Mouse (Mus musculus) heart, adult 18-20 months (tissue): Measurements from ENCODE around the gene Bcor. TPM values are rescaled to one million over a fixed set of nuclear protein-coding genes. Genes with fewer than 3 reads are reported as not detected.
A peak's percentile ranks its signal among the peaks of the same experiment; 100 is the strongest.

ENCODE experiments used
- DNase-seq, 2 experiments: peaks; one replicate each; pipeline ENCODE4 v3.0.0; 2021 to 2022; ENCODE audit warnings: mixed read lengths in 1 of 2
- long read RNA-seq, 2 experiments: library from polyadenylated mRNA; stranded (forward); transcript quantifications; one replicate each; pipeline ENCODE4 v2.0.0; 2021
- total RNA-seq, 2 experiments: library from RNA; stranded (reverse); gene quantifications; 2 replicates each; pipeline ENCODE4 v1.2.3; 2021

The Bcor gene
- total RNA-seq = 10 to 100 TPM; 16.7 to 20.5 TPM
- long read RNA-seq, experiment 1, partial matches to known transcripts = 9 of 18 reads
- long read RNA-seq, experiment 1, other reads (novel, unspliced or antisense) = 9 of 18 reads
- long read RNA-seq, experiment 2, partial matches to known transcripts = 1 of 2 reads
- long read RNA-seq, experiment 2, other reads (novel, unspliced or antisense) = 1 of 2 reads

DNA sequence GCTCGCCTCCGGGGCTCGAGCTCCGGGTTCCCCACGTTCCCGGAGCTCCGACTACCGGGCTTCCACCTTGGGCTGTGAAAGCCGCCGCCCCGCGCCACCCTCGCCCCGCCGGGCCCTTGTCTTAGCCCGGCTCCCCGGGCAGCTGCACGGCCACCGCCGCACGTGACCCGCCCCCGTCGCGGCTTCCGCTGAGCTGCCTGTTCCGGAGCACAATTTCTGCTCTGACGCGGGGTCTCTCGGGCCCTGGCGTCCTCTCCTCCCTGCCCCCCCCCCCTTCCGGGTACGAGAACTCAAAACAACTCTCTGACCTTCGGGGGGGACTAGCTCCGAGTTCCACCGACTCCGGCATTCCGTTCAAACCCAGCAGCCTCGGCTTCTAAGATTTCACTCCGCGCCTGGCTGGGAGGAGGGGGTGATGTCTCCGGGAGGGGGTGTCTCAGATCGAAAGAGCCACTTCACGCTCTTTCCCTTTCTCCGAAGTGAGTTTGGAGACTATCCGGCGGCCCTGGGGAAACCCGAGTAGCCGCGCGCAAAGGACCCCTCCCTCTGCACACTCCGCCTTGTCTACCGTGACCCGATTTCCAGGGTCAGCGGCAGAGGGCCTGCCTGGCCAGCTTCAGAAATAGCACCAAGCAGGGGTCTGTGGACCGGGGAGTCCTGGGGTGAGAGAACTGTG is at the start of gene Bcor:
Gene Bcor, minus strand, starts transcription at position 375 of the 676 bp plus-strand sequence.
- peak; percentile 72 to 84 for DNase-seq

- DNase-seq = no peak
Measured at GRCm38 (mm10) chrX:12202951-12203350, 42.8 kb upstream of the Bcor start.

DNA sequence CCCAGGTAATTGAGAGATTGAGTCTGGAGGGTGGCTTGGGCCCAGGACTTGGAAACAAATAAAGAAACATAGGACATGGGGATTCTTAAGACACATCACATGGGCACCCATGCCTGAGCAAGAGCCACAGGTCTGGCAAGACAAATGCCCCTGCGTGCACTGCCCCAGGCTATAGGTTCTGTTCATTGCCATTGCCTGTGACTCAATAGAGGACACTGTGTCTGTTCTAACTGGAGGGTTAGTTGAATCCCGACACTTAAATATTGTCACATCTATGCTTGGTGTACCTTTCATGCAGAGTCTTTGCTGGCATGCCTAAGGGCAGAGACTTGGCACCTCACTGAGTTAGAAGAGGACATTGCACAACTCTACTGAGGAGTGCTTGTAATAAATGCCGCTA is 41.0 kb upstream of the Bcor start:
- DNase-seq = no peak

GRCm38 (mm10) chrX:12195234-12195919 is 35.2 kb upstream of the Bcor start:
- peak in 1 of 2 experiments; percentile 41 for DNase-seq

- peak in 1 of 2 experiments; percentile 24 for DNase-seq
Measured at GRCm38 (mm10) chrX:12192343-12192742, 32.2 kb upstream of the Bcor start.

- DNase-seq = peak in 1 of 2 experiments; percentile 35
Measured at GRCm38 (mm10) chrX:12189511-12189910, 29.4 kb upstream of the Bcor start.

- no peak for DNase-seq
Measured at GRCm38 (mm10) chrX:12175198-12175960, 15.2 kb upstream of the Bcor start.

GRCm38 (mm10) chrX:12170128-12170527 is 10.0 kb upstream of the Bcor start:
- DNase-seq = no peak

DNA sequence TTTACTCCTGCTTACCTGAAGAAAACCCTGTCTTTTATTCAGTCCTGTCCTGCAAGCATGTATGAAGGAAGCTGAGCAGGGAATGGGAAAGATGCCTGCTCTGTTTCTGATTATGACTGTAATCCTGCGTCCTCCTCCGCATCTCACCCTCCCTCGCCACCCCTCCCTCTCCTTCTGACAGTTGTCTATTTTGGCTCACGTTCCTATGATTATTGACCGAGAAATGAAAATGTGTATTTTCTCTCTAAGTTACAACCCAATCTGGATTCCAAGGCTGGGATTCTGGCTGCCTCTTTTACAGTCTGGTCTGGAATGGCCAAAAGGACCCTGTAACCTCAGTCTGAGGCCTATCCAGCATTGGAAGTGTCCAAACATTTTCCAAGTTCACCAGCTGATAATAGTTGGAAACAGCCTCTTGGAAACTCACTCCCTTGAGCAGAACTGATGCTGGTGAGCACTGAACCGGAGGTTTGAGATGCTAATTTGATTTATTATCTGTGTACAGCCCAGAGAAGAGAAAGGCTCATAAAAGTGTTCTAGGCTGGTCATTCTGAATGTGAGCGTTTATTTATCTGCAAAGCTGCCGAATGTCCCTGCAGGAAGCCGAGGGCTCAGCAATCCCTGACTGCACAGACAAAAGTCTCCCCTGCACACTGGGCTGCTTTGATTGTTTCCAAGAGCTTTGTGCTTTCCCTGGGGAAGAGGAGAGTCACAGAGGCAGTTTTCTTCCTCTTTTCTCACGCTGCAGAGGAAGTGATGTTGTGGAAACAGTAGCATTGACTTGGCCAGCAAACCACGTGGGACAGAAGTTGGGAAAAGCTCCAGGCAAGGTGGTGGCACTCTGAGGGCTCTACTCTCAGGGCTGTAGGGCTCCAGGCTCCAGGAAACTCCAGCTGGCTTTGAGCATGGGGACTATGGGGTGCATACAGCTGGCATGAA is 4.7 kb upstream of the Bcor start:
- peak; percentile 42 to 75 for DNase-seq

DNA sequence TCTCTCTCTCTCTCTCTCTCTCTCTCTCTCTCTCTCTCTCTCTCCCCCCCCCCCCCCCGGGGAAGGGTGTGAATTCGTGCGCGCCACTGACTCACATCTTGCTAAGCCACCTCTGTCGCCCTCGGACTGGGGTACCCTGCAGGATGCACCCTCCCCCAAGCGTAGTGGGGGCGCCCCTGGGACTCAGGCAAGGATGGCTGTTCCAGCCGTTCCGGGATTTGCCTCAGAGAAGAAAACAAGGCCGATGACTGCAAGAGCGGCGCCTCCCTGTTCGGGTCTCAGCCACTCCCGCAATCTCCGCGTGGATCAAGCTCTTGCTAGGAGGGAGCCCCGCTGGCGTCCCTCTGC is 647 bp downstream of the Bcor start:
- peak; percentile 44 to 65 for DNase-seq

DNA sequence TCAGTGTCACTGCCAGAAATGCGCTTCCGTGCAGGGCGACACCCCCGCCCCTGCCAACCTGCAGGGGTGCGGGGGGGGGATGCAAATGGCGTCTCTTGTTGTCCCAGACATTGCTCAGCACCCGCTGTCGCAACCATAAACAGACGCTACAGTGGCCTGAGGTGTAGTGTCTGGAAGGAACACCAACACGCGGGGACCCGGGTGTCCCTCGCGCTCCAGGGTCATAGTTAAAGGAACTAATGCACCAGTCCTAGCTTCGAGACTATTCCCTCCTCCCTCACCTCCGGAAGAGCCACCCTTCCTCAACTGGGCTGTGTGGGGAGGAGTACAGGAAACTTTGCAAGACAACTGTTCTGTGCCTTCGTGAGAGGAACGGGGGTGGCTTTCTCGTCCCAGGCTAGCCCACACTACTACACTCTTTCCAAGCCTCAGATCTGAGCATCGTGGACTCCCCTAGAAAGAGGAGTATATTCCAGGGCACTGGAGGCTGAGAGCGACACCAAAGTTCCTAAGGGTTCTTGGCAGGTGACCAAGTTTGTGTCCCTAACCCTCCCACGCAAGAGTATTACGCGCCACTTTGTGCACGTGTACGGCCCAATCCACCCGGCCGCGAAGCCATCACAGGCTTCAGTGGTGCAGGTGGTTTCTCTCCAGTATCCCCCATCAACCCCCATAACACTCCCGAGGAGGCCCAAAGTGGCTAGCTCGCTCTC is 1.2 kb downstream of the Bcor start:
- peak; percentile 69 to 80 for DNase-seq

DNA sequence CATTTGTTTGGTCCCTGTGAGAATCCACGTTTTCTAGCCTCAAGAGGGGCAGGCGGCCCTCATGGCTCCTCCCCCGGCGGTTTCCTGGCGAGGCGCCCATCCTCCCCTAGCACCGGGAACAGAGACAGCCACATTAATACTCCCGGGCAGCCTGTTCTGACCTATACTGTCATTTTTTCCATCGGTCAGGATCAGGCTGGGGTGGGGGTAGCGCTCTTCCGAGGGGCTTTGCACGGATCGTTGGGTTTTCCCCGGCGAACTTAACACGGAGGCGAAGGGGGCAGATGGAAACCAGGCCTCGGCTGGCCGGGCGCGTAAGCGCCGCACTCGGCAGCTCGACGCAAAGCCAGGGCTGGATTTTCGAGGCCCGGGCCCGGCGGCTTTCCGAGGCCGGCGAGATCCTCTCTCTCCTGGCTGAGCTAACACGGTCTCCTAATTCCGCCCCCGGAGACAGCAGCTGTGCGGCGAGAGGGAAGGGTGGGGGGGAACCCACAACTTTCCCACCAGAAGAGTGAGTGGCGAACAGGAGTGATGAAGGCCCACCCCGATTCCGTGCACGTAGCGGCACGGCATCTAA is 1.8 kb downstream of the Bcor start:
- peak; percentile 74 to 80 for DNase-seq

- DNase-seq = peak; percentile 73 to 78
Measured at GRCm38 (mm10) chrX:12157331-12157930, 2.7 kb downstream of the Bcor start.

DNA sequence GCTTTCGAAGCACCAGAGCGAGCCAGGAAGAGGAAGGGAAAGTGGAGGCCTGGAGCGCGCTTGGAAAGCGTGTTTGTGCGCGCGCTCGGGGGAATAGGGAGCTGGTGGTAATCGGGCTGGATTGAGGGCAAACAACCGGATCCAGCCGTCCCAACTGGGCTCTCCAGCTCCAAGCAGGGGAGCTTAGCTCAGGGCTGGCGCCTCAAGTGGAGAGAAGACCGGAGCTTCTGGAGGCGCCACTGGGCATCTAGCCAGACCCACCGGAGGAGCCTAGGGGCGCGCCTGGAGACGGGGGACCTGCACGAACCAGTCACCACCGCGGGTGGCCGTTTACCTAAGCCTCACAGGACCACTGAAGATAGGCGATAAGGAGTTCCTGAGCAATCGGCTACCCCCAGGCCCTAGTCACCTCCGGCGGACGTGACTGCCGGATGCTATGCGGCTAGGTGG is 4.3 kb downstream of the Bcor start:
- peak; percentile 54 to 59 for DNase-seq

- no peak for DNase-seq
Measured at GRCm38 (mm10) chrX:12155068-12155840, 4.9 kb downstream of the Bcor start.

- DNase-seq = peak in 1 of 2 experiments; percentile 34
Measured at GRCm38 (mm10) chrX:12153141-12154095, 6.7 kb downstream of the Bcor start.

DNA sequence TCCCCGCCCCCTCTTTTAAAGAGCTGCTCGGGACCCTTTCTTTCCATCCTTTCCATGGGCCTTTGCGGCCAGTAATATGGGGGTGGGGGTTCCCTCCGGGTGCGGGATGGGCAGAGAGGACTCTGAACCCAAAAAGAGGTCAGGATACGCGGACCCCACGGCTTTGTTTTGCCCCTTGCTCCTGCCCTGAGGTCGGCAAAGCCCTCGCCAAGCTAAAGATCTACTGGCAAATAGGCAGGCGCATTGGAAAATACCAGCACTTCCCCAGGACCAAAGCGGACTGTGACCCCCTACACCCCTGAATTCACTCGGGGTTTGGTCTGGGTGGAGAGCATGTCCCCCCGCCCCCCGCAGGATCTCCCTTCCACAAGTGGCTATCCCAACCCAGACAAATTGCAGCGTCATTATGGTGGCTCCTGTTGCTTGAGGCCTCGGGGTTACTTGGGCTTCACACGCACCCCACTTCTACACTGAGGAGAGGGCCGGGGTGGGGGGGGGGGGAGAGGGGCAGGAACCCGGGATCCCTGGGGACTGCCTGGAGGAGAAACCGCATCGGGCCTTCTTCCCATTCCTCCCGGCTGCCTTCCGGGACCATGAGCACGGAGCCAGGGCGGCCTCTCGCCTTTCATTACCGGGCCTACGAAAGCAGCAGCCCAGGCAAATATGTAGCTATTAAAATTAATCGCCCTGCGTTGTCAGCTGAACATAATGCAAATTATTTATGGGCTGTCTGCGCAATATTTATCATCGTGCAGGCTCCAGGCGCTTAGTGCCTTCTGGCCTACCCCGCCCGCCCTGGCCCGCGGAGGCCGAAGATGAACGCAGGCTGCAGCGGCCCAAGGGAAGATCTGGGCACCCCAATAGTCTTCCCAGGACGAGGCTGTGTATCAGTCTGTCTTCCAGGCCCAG is 7.9 kb downstream of the Bcor start:
- peak in 1 of 2 experiments; percentile 10 for DNase-seq
